Mouse (Mus musculus) brain, adult 2 months (tissue): ENCODE measurements around the gene Minpp1.
A peak's percentile ranks its signal among the peaks of the same experiment; 100 is the strongest.
"Not testable (repeated sequence)": the region's sequence is repeated elsewhere in the genome, so short reads cannot be mapped to it uniquely, and the experiment has no call there.

Source experiments
- DNase-seq: peaks from one replicate; pipeline ENCODE4 v3.0.0; 2011; ENCODE audit warnings: low read depth, low spot score

Gene Minpp1

DNA sequence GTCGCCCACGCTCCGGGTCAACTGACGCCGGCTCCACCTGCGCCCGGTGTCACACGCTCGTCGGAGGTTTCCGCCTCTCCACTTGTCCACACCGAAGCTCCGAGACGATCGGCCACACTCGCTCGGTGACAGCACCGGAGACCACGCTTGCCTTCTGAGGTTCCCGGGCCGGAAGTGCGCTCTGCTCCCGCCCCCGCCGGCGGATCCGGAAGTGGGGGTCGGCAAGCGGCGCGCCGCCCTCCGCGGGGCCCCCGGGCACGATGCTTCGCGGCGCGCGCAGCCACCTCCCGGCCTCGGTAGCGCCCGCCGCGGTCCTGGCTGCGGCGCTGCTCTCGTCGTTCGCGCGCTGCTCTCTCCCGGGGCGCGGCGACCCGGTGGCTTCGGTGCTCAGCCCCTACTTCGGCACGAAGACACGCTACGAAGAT lies at the start of gene Minpp1:
Minpp1 (plus strand) TSS at position 89 of the 425 bp plus-strand sequence.
- DNase-seq: peak; percentile 91

DNA sequence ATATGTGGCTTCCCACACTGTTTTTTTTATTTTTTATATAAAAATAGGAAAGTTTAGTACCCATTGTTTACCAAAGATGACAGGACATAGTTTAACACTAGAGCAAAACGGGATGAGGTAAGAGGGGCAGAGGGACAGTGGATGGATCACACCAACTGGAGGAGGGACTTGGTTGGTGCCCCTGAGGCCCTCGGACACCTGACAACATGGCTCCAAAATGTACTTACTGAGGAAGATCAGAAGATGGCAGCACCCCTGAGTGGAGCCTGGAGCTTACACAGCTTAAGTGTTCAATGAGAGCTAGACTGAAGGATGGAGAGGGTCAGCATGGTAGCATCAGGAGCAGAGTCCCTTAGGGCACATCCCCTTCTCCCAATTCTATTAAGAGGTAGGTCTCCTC lies 46.2 kb upstream of the Minpp1 start:
- DNase-seq: no peak

DNA sequence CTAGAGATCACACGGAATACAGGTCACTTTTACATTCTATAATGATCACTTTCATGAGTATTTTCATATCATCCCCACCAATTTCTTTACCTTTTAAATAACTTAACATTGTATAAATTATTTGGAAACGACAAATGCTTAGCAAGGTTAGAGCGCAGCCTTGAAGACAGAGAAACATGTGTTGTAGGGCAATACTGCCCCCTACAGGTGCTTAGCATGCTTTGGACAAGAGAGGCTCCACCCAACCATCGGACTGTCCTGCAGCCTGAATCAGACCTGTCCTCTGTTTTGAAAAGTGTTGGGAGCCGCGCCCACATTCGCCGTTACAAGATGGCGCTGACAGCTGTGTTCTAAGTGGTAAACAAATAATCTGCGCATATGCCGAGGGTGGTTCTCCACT lies 44.0 kb upstream of the Minpp1 start:
- DNase-seq: peak; percentile 21

DNA sequence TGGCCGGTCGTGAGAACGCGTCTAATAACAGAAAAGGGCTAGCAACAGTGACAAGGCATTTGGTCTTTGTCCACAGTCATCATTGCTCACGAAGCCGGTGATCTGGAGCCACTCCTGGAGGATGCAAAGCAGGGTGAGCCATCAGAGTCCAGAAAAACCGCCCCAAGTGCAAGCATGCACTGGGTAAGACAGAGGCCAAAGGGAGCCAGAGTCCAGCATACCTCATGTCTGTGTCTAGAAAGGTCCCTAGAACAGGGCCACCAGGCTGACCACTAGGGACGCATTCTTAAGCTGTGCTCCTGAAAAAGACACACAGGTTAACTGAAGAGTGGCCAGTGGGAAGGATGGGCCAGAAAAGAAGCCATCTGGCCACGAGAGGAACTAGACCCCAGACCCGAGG lies 36.6 kb upstream of the Minpp1 start:
- DNase-seq: no peak

DNA sequence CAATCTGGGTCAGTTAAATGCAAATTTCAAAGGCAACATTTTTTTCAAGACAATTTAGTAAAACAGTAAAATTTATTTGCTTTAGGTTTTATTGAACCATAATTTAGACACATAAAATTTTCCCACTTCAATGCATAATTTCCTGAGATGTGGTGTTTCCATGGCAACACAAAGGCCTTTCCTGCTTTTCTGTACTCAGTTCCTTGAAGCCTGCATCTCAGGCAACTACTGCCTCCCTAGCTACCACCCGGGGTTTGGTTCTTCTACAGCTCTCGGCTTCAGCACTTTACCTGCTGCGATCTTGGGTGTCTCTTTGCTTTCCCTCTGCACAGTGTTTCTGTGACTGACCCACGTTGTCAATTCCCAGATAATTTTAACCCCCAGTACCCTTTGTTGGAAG lies 33.3 kb upstream of the Minpp1 start:
- peak; percentile 71 for DNase-seq

DNA sequence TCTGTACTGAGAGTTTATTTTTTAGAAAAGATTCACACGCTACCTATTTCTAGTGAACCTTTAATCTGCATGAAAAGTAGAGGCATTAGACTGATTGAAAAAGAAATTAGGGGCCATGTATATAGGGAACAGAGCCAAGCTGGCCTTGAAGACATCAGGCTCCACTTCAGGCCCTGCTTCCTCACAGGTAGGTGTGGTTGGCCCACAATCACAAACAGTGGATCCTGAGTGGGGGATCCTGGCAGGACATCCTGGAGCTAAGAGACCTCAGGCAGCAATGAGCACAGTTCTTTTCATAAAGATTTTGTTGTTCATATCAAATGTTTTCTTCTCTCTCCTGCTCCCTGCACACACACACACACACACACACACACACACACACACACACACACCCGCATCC lies 28.8 kb upstream of the Minpp1 start:
- no peak for DNase-seq

DNA sequence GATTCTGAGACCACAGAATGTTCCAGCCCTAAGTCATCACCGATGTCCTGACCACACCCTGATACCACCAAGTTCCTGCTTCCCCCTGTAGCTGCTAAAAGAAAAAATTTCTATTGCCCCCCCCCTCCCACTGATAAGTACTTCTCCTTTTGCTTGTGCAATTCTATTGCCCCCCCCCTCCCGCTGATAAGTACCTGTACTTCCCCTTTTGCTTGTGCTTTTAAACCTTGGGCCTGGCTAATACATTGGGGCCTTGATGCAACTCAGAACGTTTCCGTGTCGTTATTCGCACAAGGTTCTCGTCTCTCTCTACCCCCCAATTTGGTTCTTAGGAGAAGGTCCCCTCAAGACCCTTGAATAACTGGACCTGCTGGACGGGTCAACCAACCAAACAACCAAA lies 27.9 kb upstream of the Minpp1 start:
- DNase-seq: not testable (repeated sequence)

DNA sequence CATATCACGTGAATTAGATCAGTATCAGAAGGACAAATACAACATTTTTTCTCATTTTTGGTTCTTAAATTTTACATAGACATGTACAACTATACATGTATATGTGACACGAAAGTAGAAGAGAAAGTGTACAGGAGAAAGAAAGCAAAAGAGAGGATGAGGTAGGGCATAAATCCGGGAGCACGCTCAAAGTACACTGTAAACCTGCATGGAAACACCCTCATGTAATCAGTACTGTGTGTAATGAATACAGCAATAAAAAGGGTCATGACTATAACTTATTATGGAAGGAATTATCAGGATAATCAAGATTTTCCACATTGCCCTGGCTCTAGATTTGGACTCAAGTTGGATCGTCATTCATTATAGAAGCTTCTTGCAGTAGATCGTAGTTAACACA lies 22.5 kb upstream of the Minpp1 start:
- DNase-seq: no peak

DNA sequence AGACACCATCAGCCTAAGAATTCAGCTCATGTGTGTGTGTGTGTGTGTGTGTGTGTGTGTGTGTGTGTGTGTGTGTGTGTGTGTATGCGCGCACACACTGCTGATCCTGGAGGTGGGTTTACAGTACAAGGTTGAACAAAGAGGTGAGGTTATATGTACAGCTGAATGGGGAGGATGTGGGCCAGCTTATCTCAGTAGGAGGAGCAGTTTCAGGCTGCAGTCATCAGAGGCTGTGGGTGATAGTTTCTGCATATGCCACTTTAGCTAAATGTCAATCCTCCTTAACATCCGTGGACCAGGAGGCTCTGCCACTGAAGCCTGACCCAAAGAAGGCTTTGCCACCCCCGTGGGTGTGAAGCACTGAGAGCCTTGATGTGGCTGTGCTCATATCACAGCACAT lies 20.3 kb upstream of the Minpp1 start:
- DNase-seq: no peak

DNA sequence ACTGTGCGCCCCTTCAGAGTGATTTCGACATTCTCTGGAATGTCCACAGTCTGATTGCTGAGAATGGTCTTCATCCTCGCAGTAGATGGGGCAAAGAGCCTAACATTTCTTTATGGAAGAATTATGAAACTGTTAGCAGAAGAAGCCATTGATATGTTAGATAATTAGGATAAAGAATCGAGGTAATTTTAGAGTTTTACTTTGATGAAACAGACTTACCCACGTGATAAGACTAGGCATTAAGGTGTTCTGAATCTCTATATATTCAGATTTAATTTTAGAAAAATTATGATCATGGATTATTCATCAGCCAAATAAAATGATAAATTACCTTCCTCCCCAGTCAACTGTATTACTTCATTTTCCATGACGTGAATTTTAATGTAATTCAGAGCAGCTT lies 19.1 kb upstream of the Minpp1 start, which contains the start of gene Rpl9-ps6:
Rpl9-ps6 (minus strand) TSS at position 101 of the 400 bp plus-strand sequence.
- no peak for DNase-seq

DNA sequence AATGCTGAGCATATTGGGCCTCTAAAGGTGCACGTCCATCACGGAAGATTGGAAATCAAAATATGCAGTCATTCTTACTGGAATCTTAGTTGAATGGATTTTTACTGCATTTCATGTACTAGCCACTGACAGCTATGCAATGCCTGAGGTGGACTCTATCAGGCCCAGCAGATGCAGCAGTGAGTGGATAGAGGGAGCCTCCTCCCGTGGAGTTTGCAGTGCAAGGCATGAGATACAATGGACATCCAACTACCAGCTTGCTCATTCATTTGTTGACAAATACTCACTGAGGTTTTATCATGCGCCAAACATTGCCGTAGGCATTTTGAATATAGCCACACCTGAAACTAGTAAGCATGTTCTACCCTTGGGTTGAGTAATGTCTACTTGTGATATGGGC lies 18.2 kb upstream of the Minpp1 start:
- no peak for DNase-seq

DNA sequence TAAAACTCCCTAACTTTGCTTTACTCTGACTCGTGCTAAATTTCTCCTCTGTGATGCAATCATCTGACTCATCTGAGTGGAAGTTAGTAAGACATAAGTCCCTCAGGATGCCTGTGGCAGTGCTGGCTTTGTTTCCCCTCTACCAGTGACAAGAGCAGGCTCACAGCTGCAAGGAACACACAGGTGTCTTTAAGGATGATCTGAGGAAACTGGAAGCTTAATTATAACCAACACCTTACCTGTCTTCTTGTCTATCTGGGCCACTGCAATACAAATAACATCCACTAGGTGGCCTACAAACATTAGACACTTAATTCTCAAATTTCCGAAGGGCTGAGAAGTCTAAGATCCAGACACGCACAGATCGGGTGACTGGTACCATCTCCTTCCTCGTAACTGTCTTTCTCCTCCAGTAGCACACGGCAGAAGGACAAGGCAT lies 15.5 kb upstream of the Minpp1 start:
- peak; percentile 84 for DNase-seq

DNA sequence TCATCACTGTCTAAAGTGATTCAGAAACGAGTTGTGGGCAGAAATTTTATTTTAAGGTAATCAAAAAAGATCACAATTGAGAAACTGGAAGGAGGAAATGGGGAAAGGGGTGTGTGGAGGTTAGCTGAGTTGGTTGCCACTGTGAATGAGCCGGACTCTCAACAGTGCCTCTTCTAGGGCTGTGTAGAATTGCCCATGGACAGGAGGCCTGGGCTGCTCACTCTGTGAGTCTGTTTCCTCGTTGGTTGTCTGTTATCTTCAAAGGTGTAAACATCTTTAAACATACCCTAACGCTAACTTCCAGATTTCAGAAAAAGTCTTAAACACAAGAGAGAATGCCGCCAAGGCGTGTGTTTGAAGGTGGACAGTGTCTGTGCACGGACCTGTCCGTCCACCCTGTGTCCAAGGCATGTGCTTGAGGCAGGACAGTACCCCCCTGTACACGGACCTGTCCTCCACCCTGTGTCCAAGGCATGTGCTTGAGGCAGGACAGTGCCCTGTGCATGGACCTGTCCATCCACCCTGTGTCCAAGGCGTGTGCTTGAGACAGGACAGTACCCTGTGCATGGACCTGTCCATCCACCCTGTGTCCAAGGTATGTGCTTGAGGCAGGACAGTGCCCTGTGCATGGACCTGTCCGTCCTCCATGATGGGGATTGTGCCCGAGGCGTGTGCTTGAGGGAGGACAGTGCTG lies 14.9 kb upstream of the Minpp1 start:
- DNase-seq: no peak

DNA sequence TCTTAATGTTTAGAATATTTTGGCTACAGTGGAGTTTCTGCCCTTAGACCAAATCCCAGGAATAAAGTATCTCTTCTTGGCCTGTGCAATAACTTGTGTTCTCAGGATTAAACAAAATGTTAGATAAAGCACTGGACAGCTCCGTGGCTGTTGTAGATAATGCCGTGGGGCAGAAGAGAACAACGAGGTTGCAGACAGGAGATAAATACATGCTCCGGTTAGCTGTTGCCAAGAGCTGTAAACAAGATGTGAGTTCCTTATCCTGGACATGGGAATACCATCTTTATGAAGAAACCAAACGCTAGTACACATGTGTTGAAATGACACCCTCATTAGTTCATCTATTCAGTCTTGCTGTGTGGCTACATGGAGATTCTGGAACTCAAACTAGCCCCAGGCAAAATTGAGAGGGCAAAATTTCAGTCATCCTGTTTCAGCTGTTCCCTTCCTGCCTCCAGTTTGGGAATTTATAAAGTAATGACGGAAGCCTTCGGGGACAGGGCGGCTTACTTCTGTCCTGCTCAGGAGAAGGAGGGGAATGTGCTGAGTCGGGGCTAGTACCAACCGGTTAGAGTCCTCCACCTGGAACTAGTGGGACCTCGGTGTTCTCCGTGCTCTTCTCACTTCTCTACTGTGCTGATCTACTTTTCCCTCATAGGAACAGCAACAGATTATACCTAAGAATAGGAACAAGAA lies 9.4 kb upstream of the Minpp1 start:
- DNase-seq: no peak

DNA sequence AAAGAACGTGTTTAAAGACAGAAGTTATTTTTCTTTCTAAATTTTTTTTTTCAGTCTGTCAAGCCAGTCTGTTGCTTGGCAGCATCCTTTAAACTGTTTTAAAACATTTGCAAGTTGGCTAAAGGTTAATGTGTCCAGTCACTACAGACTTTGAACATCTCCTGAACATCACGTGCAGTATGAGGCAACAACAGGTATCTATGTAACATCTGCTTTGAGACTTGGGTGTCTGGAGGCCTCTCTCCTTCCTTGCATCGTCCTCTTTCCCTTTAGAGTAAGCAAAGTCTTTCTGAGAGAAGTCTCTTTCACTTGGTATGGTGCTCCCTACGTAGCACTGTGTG lies 8.9 kb upstream of the Minpp1 start:
- DNase-seq: no peak

DNA sequence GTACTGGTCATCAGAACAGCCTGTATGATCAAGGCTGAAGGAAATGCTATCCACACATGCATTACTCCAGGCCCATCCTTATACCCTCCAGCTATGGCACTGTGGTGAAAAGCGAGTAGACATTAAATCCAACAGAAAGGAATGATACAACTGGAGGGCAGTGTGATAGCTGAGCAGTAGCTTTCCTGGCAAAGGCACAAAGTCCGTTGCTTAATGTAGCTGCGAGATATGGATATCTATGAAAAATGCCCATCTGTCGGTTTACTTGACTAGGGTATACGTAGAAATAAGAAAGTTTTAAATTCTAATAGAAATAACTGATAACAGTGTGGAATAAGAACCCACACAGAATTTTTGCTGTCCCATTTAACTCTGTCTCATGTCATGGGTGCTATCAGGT lies 5.3 kb upstream of the Minpp1 start:
- DNase-seq: no peak

DNA sequence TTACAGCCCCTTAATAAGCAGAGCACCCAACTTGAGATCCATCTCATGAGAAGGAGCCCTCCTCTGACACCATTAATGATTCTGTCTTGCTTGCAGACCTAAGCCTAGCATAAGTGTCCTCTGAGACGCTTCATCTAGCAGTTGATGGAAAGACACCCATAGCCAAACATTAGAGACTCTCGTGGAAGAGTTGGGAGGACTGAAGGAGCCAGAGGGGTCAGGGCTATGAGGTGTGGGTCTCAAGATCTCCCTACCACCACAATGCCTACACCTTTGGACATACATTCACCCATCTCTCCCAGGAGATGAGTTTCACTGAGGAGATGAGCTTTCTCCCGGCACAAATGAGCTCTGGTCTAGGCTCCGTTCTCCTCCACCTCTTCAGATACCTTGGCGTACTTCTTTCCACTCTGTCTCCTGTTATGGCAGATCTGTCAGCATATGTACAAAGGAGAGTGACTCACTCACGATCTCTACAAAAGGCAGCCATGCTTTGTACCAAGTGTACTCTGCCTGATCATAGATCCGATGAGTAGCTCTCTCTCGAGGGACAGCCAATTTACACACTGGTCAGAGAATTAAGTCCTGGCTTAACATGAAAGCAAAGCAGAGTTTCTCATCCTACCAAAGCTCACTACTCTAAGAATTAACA lies 4.7 kb upstream of the Minpp1 start:
- no peak for DNase-seq

DNA sequence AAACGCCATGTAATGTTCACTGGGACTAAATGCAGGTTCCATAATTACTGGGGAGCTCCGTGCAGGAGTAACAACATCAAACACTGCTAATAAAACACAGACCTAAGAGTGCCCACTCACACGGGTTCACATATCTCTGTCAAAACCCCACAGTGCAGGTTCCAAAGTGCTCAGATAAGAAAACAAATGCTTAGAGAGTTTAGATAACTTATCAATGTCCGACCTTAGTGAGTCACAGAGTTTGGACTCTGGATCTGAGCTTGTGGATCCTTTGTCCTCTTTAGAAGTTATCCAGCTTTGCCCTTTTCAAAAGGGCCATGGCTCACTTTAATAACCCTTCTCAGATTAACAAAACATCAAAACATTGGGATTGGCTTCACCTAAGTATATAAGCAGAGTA lies 4.1 kb upstream of the Minpp1 start:
- DNase-seq: no peak

DNA sequence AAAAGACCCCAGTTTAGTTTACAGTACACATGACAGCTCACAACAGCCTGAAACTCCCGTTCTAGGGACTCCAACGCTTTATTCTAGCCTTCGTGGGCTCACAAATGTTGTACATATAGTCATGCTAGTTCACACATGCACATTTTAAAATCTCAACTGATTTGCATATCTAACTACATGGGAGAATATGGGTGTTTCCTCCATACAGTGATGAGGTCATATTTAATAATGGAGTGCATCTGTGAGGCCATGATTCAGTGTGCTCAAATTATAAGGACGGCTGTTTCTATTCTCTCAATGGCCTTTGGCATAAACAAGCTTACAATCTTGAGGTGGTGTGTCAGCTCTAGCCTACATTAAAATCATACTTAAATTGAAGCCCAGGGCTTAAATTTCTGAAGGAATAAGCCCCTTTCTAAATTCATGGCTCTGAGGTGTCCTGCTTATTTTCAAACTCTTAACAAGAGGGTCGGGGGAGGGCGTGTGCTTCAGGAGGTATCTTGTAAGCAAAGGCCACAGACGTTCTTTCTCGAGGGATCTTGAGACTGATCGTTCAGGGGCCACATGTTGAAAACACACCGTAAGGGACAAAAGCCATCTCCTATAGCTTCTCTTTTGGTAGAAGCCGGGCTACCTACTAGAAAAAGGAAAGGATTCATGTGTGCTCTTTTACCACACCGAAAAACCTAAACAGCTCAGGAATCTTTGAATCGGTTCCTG lies 468 bp upstream of the Minpp1 start:
- peak; percentile 26 for DNase-seq

DNA sequence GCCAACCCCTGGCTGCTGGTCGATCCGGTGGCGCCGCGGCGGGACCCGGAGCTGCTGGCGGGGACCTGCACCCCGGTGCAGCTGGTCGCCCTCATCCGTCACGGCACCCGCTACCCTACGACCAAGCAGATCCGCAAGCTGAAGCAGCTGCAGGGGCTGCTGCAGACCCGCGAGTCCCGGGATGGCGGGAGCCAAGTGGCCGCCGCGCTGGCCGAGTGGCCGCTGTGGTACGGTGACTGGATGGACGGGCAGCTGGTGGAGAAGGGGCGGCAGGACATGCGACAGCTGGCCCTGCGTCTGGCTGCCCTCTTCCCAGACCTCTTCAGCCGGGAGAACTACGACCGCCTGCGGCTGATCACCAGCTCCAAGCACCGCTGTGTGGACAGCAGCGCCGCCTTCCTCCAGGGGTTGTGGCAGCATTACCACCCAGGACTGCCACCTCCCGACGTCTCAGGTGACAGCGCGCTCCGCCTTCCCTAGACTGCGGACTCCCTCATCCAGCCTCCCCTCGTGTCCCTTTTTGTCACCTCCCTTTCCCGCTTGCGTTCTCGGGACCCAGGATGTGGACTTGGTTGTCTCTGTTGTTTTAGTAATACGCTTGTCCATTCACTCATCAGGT lies 646 bp downstream of the Minpp1 start:
- peak; percentile 79 for DNase-seq

DNA sequence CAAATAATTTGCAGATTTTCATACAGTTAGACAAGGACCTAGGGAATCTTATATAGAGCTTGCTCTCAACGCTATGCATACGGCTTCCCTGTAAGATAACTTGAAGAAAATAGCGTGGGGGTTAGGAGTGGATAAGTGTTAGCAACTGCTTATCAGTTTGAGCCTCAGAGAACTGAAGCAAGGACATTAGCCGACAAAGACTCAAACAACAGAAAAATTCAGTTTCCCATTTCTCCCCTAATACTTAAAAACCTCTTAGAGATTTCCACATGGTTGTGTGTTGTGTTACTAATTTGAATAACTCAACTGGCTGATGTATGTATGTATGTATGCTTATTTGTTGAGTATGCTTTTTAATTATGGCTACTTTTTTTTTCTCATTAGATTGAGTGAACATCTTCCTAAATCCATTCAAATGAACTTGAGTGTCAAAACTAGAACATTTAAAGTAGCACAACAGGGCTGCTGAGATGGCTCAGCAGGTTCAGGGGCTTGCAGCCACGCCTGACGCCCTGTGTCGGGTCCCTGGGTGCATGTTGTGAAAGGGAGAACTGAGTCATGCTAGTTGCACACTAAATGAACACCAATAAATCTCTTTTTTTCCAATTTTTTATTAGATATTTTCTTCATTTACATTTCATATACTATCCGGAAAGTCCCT lies 2.2 kb downstream of the Minpp1 start:
- no peak for DNase-seq
